Mouse (Mus musculus) activated CD4-positive, CD25-positive, alpha-beta regulatory T cell (primary cell): Measurements from ENCODE around the gene Gxylt2. TPM values are rescaled to one million over a fixed set of nuclear protein-coding genes. Genes with fewer than 3 reads are reported as not detected.

Source experiments
- polyA plus RNA-seq, 2 experiments: library from polyadenylated mRNA; unstranded; fragments of 100-300 nt; shearing (Covaris generic); gene quantifications; one replicate each; pipeline ENCODE4 v1.2.1; 2017

Gene Gxylt2
- under 1 TPM; 0.02 to 0.70 TPM for polyA plus RNA-seq

DNA sequence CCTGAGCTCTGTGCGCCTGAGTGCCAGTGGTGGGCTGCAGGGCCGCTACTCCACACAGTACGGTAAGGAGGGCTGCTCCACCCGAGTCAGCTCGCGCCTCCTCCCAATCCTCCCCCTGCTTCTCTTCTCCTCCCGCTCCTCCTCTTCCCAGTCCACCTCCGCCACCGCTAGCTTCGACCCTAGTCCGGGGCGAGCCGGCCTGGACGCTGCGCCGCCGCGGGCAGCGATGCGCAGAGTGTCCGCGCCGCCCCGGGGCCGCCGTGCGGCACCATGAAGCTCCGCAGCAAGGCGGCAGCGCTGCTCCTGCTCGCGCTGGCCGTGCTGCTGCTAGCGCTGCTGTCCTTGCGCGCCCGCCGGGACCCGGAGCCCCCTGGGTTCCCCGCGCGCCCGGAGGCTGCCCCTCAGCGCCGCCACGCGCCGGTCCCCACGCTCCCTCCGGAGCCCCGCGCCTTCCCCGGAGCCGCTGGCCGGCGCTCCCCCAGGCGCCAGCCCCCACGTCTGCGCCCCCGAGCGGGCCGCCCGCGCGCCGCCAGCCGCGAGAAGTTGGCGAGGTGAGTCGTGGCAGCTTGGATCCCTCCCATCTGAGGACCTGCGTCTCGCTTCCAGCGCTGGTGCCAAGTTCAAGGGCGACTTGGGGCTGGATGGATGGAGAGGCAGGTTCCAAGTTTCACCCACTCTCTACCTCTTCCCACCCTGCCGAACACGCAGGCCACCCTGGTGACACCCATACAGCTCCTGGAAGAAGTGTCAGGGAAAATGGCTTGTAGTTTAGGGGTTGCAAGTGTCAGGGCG, at the start of gene Gxylt2:
Gxylt2 (plus strand) TSS at position 161 of the 792 bp plus-strand sequence.

DNA sequence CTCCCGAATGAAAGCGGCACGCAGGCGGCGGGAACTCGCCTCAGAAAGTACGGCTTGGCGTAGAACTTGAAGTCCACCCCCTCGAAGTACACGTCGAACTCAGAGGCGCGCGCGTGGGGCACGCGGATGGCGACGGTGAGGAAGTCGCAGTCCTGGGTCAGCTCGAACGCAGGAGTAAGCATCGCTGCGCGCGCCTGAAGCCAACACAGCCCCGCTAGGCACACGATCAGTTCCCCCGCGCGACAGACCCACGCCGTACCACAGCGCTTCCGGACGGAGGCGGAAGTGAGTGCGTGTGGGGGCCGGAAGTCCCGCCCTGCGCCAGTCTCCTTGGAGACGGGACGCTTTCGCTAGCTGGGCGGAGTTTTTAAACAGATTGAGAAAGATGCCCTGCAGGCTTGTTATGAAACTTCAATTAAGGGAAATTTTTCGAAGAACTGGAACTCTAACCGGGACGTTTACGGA, 33.6 kb upstream of the Gxylt2 start, which contains the start of gene Shq1:
Shq1 (minus strand) TSS at position 278 of the 465 bp plus-strand sequence.

DNA sequence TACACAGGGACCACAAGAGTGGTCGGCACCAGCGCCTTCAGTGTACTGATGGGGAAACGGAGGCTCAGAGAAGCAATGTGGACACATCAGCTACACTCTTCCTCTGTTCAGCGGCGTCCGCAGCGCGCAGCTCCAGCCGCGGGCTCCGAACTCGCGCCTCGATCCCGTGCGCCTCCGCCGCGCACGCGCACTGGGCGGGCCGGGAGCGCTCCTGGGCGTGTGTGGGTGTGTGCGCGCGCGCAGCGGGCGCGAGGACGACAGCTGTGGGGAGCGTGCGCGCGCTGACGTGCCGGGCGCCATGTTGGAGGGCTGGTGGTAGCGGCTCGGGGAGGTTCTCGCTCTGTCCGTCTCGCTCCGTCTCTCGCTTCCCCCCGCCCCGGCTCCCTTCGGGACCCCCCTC, 128.8 kb downstream of the Gxylt2 start, which contains the start of gene Ppp4r2:
Ppp4r2 (plus strand) TSS at position 268 of the 400 bp plus-strand sequence.

Other genes with a start within 250 kb of the Gxylt2 start
- gene Shq1, start 33.6 kb upstream of the Gxylt2 start, polyA plus RNA-seq: 1 to 10 TPM; 5.3 to 7.0 TPM
- 10 to 100 TPM; 51.6 to 53.3 TPM for gene Ppp4r2, start 128.9 kb downstream of the Gxylt2 start, polyA plus RNA-seq